Mouse (Mus musculus) liver, embryonic 15.5 days (tissue): ENCODE results near the gene Trmt1. TPM values are rescaled to one million over a fixed set of nuclear protein-coding genes. Genes with fewer than 3 reads are reported as not detected.

Experiments
- ATAC-seq: fragments of 200-750 bp; cut with Nextera tagmentation; 2 replicates; pipeline ENCODE4 v1.8.0; 2017; ENCODE audit warnings: moderate number of reproducible peaks, mild to moderate bottlenecking, moderate library complexity; ENCODE audit not compliant: insufficient read depth
- H3K27ac ChIP-seq: fragments of 300-500 bp; sonication (generic); replicated peaks from 2 replicates; pipeline ENCODE4 v1.5.1; 2015; ENCODE audit warnings: mild to moderate bottlenecking, inconsistent platforms
- H3K27me3 ChIP-seq: fragments of 300-500 bp; sonication (generic); 2 replicates; pipeline ENCODE4 v1.6.1; 2015; ENCODE audit warnings: mild to moderate bottlenecking, inconsistent platforms
- H3K36me3 ChIP-seq: fragments of 300-500 bp; sonication (generic); replicated peaks from 2 replicates; pipeline ENCODE4 v1.6.1; 2015; ENCODE audit warnings: moderate library complexity, mild to moderate bottlenecking, inconsistent platforms
- H3K4me1 ChIP-seq: fragments of 300-500 bp; sonication (generic); replicated peaks from 2 replicates; pipeline ENCODE4 v1.6.1; 2015; ENCODE audit warnings: inconsistent platforms
- H3K4me2 ChIP-seq: fragments of 300-500 bp; sonication (generic); 2 replicates; pipeline ENCODE4 v1.6.1; 2015; ENCODE audit warnings: moderate library complexity, mild to moderate bottlenecking, inconsistent platforms
- H3K4me3 ChIP-seq: fragments of 300-500 bp; sonication (generic); replicated peaks from 2 replicates; pipeline ENCODE4 v1.5.1; 2015; ENCODE audit warnings: mild to moderate bottlenecking, inconsistent platforms
- H3K9ac ChIP-seq: fragments of 300-500 bp; sonication (generic); 2 replicates; pipeline ENCODE4 v1.6.1; 2015; ENCODE audit warnings: moderate library complexity, mild to moderate bottlenecking, inconsistent platforms
- H3K9me3 ChIP-seq: fragments of 300-500 bp; sonication (generic); replicated peaks from 2 replicates; pipeline ENCODE4 v1.6.1; 2016; ENCODE audit warnings: inconsistent platforms
- WGBS: fragments of 180-500 bp; shearing (Covaris S2); methylation state at CpG from one replicate; pipeline ENCODE4 v1.1.7; 2015; ENCODE audit warnings: mixed read lengths; ENCODE audit not compliant: insufficient replicate concordance; 5-methylcytosine and 5-hydroxymethylcytosine counted together
- polyA plus RNA-seq: library from polyadenylated mRNA; unstranded; fragments of >200 nt; fragmentation: Nextera tagmentation; extraction: Ambion mirVana; gene quantifications from 2 replicates; pipeline ENCODE4 v1.2.1, GENCODE M21; 2015

Gene Trmt1
- polyA plus RNA-seq, 1 experiment from 2014 or later: 27.9 TPM

DNA sequence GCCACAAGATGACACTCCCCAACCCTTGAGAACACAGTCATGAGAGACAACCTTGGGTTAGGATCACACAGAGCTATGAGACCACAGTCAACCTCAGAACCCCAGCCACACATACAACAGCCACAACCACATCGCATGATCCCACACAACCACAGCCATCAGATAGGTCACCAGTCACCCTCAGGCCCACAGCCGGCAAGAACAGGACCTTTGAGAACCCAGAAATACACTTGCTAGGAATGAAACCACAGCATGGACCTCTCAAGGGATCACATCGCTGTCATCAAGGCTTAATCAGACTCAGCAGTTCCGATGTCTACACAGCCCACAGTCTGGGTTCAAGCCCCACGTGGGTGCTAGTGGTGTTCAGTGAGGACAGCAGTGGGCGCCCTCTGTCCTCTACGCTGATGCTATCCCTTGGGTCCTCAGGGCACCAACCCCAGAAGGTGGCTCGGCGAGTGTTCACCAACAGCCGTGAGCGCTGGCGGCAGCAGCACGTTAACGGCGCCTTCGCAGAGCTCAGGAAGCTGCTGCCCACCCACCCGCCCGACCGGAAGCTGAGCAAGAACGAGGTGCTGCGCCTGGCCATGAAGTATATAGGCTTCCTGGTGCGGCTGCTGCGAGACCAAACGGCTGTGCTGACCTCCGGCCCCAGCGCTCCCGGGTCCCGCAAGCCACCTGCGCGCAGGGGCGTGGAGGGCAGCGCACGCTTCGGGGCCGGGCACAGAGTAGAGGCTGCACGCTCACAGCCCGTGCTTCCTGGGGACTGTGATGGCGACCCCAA is 17.6 kb downstream of the Trmt1 start:
- 2% methylated on average over 38 of the region's 38 CpGs for WGBS
- Histone ChIP-seq H3K36me3 (peaks cover 31% of the 10 kb centered on the region), H3K9me3 (no peaks in the 10 kb centered on the region), H3K4me3 (peak overlapping the region; percentile 78), H3K4me1 (peaks cover 81% of the 10 kb centered on the region), H3K27me3 (peaks cover 31% of the 10 kb centered on the region), H3K27ac (peak overlapping the region; percentile 98), H3K4me2 (peak overlapping the region; percentile 95), H3K9ac (peak overlapping the region; percentile 78)
- ATAC-seq: no peak

- ATAC-seq: peak; percentile 13; the same call in 1 of the 2 replicates
- peaks cover 24% of the 10 kb centered on the region for H3K36me3 ChIP-seq
- H3K4me3 ChIP-seq: peak overlapping the region; percentile 78
- 1% methylated on average over 16 of the region's 16 CpGs for WGBS
- H3K4me1 ChIP-seq: peaks cover 81% of the 10 kb centered on the region
- H3K27ac ChIP-seq: peak overlapping the region; percentile 98
- H3K4me2 ChIP-seq: peak overlapping the region; percentile 95
- peaks cover 36% of the 10 kb centered on the region for H3K27me3 ChIP-seq
- H3K9me3 ChIP-seq: no peaks in the 10 kb centered on the region
- H3K9ac ChIP-seq: peak overlapping the region; percentile 78
Measured at GRCm38 (mm10) chr8:84704356-84704755, 18.2 kb downstream of the Trmt1 start.

DNA sequence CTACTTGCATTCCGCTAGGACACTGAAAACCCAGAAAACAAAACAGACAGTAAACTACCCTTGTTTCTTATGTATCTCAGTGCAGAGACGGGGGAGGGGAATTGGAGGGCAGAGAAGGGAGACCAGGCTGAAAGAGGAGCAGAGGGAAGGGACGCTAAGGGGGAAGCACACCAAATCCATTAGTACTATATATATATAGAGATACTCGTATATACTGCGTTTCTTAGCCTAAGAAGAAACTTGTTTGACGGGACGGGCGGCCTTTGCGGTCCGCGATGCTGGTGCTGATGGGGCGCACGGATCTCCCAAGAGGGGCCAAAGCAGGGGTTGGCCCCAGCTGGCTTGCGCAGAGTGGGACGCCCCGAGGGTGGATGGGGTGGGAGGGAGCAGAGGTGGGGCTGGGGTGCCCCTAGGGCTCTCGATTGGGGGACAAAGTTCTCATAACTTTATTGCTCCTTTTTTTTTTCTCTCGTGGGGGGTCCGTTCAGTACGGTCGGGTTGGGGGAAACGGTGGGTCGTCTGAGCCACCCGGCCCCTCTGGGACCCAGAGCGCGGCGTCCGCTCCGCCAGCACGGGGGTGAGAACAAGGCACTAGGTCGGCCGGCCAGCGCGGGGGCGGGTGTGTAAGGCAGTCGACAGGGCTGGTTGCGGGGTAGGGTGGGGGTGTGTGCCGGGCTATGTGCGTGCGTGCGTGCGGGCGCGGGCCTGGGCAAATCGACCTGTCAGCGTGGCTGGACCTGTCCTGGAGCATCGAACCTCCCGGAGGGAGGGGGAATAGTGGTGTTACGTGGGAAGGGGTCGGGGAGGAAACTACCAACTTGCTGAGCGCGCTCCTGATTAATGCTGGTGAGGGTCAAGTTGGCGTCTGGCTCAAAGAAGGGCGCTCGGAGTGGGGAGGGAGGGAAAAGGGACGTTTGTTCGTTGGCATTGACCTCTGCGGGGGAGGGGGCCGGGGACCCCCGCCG is 19.0 kb downstream of the Trmt1 start:
- H3K27me3 ChIP-seq: peaks cover 36% of the 10 kb centered on the region
- under 1% methylated on average over 61 of the region's 61 CpGs for WGBS
- peaks cover 20% of the 10 kb centered on the region for H3K36me3 ChIP-seq
- H3K27ac ChIP-seq: peak overlapping the region; percentile 98
- peaks cover 79% of the 10 kb centered on the region for H3K4me1 ChIP-seq
- no peak for ATAC-seq
- H3K9me3 ChIP-seq: no peaks in the 10 kb centered on the region
- peak overlapping the region; percentile 78 for H3K4me3 ChIP-seq
- H3K4me2 ChIP-seq: peak overlapping the region; percentile 95
- peak overlapping the region; percentile 78 for H3K9ac ChIP-seq

DNA sequence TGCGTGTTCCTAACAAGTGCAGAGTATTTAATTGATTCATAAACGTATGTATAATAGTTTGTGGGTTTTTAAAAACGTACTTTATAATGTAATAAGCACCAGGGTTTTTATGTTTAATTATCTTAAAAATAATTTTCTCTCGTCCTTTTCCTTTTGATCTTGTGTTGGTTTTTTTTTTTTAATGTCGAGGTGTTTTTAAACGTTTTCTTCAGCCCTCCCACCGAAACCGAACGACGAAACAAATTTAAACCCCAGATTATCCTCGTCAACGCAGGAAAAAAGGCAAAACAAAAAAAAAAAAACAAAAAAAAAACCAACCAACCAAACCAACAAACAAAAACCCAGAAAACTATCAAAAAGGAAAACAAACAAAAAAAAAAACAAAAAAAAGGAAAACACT is 19.9 kb downstream of the Trmt1 start:
- peaks cover 71% of the 10 kb centered on the region for H3K4me1 ChIP-seq
- peak overlapping the region; percentile 78 for H3K4me3 ChIP-seq
- peaks cover 20% of the 10 kb centered on the region for H3K36me3 ChIP-seq
- ATAC-seq: no peak
- H3K27ac ChIP-seq: peak overlapping the region; percentile 98
- H3K9me3 ChIP-seq: no peaks in the 10 kb centered on the region
- H3K27me3 ChIP-seq: peaks cover 36% of the 10 kb centered on the region
- peak overlapping the region; percentile 95 for H3K4me2 ChIP-seq
- WGBS: under 1% methylated on average over 12 of the region's 12 CpGs
- peak overlapping the region; percentile 78 for H3K9ac ChIP-seq

DNA sequence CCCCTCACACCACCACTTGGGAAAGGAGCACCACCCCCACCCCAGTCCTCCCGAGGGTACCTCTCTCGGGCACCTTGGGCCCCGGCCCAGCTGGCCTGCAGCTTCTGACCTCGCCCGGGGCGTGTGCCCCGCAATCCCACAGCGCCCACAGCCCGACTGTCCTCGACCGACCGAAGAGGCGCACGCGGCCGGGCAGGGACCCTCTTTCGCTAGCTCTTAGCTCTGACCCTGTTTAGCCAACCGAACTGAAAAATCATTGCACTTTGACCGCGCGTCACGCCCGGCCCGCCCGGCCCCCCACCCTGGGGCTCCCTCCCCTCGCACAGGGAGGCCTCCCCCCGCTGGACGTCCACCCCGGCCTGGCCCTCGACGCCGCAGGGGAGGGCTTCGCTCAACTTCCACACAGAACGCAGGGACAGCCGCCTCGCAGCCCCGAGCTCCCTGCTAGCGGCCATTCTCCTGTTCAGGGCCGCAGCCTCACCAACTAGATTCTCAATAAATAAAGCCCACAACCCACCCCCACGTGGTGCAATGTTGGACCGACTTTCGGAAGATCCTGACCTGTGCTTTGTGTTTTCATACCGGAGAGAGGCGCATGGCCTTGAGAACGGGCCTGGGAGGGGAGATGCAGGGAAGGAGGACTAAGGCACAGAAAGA is 20.6 kb downstream of the Trmt1 start:
- Histone ChIP-seq H3K27me3 (peaks cover 36% of the 10 kb centered on the region), H3K36me3 (peaks cover 20% of the 10 kb centered on the region), H3K9ac (peak overlapping the region; percentile 78), H3K27ac (peak overlapping the region; percentile 79), H3K4me2 (peak overlapping the region; percentile 95), H3K4me3 (peak overlapping the region; percentile 78), H3K4me1 (peaks cover 70% of the 10 kb centered on the region), H3K9me3 (no peaks in the 10 kb centered on the region)
- 3% methylated on average over 45 of the region's 45 CpGs for WGBS
- ATAC-seq: no peak

DNA sequence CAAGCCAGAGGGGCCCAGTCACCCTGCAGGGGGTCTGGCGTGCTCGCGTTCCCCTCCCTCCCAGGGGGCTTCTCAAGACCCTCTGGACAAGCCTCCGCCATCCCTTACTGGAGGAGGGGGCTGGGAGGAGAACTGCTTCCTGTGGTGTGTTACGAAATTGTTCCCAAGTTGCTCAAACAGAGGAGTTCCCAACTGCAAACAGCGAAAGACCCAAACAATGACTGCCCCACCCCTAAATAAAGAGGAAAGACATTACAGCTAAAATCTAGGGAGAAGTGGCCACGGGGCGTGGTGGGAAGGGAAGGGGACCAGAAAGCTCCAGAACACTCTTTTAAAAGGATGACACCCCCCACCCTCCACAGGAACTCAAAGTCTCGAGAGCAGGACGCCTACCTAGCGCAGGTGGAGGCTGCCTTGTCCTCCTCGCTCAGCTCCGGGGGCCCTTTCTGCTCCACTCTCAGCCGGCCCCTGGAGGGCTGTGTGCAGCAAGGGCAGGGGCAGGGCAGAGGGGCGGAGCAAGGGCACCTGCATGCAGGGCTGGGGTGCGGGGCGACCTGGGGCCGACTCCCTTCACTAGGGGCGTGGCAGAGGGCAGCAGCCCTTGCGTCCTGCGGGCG is 21.3 kb downstream of the Trmt1 start:
- 2% methylated on average over 22 of the region's 22 CpGs for WGBS
- Histone ChIP-seq H3K4me2 (peak overlapping the region; percentile 95), H3K4me3 (peak overlapping the region; percentile 78), H3K27me3 (peaks cover 36% of the 10 kb centered on the region), H3K27ac (peak overlapping the region; percentile 79), H3K9ac (peak overlapping the region; percentile 78), H3K36me3 (peaks cover 20% of the 10 kb centered on the region), H3K4me1 (peaks cover 76% of the 10 kb centered on the region), H3K9me3 (no peaks in the 10 kb centered on the region)
- peak; percentile 17 for ATAC-seq

GRCm38 (mm10) chr8:84708071-84708541 is 22.0 kb downstream of the Trmt1 start:
- Histone ChIP-seq H3K36me3 (peaks cover 12% of the 10 kb centered on the region), H3K9me3 (no peaks in the 10 kb centered on the region), H3K27me3 (peaks cover 36% of the 10 kb centered on the region), H3K27ac (peak overlapping the region; percentile 79), H3K4me2 (peak overlapping the region; percentile 95), H3K4me1 (peaks cover 83% of the 10 kb centered on the region), H3K9ac (peak overlapping the region; percentile 78), H3K4me3 (peak overlapping the region; percentile 78)
- 14% methylated on average over 15 of the region's 15 CpGs for WGBS
- no peak for ATAC-seq

DNA sequence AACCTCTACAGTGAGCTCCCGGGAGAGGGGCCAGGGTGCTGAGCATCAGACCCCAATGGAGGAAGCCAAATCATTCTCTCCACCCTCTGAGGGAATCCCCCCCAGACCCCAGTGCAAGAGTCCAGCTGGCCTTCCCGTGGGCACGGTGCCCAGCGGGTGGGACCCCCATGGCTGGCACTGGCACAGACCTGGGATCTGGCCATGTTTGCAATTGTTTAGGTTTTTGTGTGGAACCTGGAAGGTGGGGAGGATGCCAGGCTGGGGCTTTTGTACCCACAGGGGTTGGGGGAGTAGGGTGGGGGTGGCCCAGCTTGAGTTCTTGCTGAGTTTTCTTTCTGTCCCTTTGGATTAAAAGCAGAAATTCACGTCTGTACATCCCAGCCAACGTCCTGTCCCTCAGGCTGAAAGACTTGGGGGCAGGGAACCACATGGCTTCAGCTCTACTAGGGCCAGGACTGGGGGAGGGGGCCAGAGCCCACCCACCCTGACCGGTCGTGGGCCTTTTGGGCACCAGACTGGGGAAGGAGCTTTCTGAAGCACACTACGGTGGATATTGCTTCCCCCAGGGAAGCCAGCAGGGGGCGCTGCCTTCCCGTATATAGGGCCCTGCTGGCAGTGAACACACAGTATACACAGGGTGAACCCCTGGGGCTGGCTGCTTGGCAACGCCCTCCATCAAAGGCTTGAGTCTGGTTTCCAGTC is 22.8 kb downstream of the Trmt1 start:
- H3K4me1 ChIP-seq: peaks cover 81% of the 10 kb centered on the region
- H3K4me3 ChIP-seq: peak overlapping the region; percentile 78; the same call in 1 of the 2 replicates
- peak overlapping the region; percentile 95 for H3K4me2 ChIP-seq
- peaks cover 36% of the 10 kb centered on the region for H3K27me3 ChIP-seq
- WGBS: 21% methylated on average over 12 of the region's 12 CpGs
- H3K36me3 ChIP-seq: peaks cover 4% of the 10 kb centered on the region
- no peaks in the 10 kb centered on the region for H3K9me3 ChIP-seq
- H3K27ac ChIP-seq: peak overlapping the region; percentile 51
- peak; percentile 40 for ATAC-seq
- no peak overlapping the region; the same call in 1 of the 2 replicates for H3K9ac ChIP-seq

DNA sequence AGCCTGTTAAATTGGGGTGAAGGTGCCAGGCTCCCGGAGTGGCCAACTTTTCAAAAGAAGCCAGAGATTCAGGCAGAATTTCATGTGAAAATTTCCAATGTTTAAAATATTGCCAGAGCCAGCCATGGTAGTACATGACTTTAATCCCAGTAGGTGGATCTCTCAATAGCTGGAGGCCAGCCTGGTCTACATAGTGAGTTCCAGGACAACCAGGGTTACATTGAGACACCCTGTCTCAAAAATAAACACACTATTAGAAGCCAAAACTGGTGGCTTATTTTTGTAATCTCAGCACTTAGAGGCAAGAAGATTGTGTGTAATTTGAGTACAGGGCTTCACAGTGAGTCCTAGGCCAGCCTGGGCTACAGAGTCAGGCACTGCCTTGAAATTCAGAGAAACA is 23.8 kb downstream of the Trmt1 start:
- no peak overlapping the region for H3K4me2 ChIP-seq
- H3K4me3 ChIP-seq: no peak overlapping the region
- no peak for ATAC-seq
- H3K4me1 ChIP-seq: peaks cover 71% of the 10 kb centered on the region
- no peaks in the 10 kb centered on the region for H3K9me3 ChIP-seq
- peaks cover 39% of the 10 kb centered on the region for H3K27me3 ChIP-seq
- 97% methylated on average over 1 of the region's 1 CpGs for WGBS
- no peaks in the 10 kb centered on the region for H3K36me3 ChIP-seq
- no peak overlapping the region for H3K9ac ChIP-seq
- peak overlapping the region; percentile 51 for H3K27ac ChIP-seq

DNA sequence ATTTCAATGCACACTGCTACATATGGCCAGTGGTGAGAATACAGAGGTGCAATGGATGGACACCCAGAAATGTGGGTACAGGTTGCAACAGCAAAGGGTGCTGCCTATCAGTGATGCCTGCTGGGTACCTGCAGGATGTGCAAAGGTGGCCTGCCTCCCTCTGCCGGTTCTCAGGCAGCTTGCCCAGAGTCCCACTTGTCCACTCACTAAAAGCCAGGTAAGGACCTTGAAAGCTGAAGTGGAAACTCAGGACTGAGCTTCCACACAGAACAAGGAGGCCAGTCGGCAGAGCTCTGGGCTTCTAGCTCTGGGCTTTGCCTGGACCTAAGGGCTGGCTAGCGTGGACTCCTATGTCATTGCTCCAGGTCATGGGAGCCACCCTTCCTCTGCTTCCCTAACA is 25.2 kb downstream of the Trmt1 start:
- no peak overlapping the region for H3K9ac ChIP-seq
- peaks cover 35% of the 10 kb centered on the region for H3K27me3 ChIP-seq
- no peak overlapping the region for H3K27ac ChIP-seq
- 74% methylated on average over 3 of the region's 3 CpGs for WGBS
- no peaks in the 10 kb centered on the region for H3K36me3 ChIP-seq
- no peak overlapping the region for H3K4me3 ChIP-seq
- no peak for ATAC-seq
- H3K9me3 ChIP-seq: no peaks in the 10 kb centered on the region
- H3K4me2 ChIP-seq: no peak overlapping the region
- H3K4me1 ChIP-seq: peaks cover 66% of the 10 kb centered on the region
